Mouse (Mus musculus) C2C12 (cell line): ENCODE measurements around the gene Tgfbr2. TPM values are rescaled to one million over a fixed set of nuclear protein-coding genes. Genes with fewer than 3 reads are reported as not detected.

Experiments
- H3K27me3 ChIP-seq: one replicate; pipeline ENCODE4 v1.6.1; 2011; ENCODE audit not compliant: control insufficient read depth, insufficient read depth, insufficient read length
- H3K36me3 ChIP-seq: one replicate; pipeline ENCODE4 v1.6.1; 2011; ENCODE audit not compliant: control insufficient read depth, insufficient read depth
- H3K4me3 ChIP-seq: one replicate; pipeline ENCODE4 v1.5.1; 2011; ENCODE audit warnings: mild to moderate bottlenecking, control low read depth; ENCODE audit not compliant: poor library complexity, insufficient read depth, severe bottlenecking
- H3K79me2 ChIP-seq: one replicate; pipeline ENCODE4 v1.6.1; 2011; ENCODE audit not compliant: control insufficient read depth, insufficient read depth
- H3K79me3 ChIP-seq: one replicate; pipeline ENCODE4 v1.6.1; 2011; ENCODE audit warnings: low read depth, control low read depth
- H3ac ChIP-seq: one replicate; pipeline ENCODE3; 2011; ENCODE audit warnings: low read depth; ENCODE audit not compliant: control insufficient read depth, insufficient read length
- CEBPB ChIP-seq: IDR thresholded peaks from one replicate; pipeline ENCODE4 v1.6.1; 2011; ENCODE audit warnings: low read depth, mild to moderate bottlenecking, control low read depth, moderate library complexity
- CTCF ChIP-seq: IDR thresholded peaks from one replicate; pipeline ENCODE4 v1.5.1; 2011; ENCODE audit not compliant: control insufficient read depth, insufficient read depth, insufficient read length
- FOSL1 ChIP-seq: IDR thresholded peaks from one replicate; pipeline ENCODE4 v1.8.0; 2011; ENCODE audit warnings: mild to moderate bottlenecking, low read length; ENCODE audit not compliant: poor library complexity, insufficient read depth, severe bottlenecking
- MAX ChIP-seq: IDR thresholded peaks from one replicate; pipeline ENCODE4 v1.6.1; 2011; ENCODE audit warnings: mild to moderate bottlenecking, control low read depth
- MYOD1 ChIP-seq: IDR thresholded peaks from one replicate; pipeline ENCODE4 v1.6.1; 2011; ENCODE audit warnings: low read depth; ENCODE audit not compliant: control insufficient read depth, insufficient read length
- MYOG ChIP-seq: IDR thresholded peaks from one replicate; pipeline ENCODE4 v1.6.1; 2011; ENCODE audit not compliant: control insufficient read depth, insufficient read length; ENCODE audit errors: extremely low read depth
- USF1 ChIP-seq: IDR thresholded peaks from one replicate; pipeline ENCODE4 v1.6.1; 2011; ENCODE audit warnings: low read depth, mild to moderate bottlenecking, control low read depth, moderate library complexity
- polyA plus RNA-seq: library from polyadenylated mRNA; unstranded; fragments of >200 nt; fragmentation: generic; extraction: Trizol; gene quantifications from one replicate; pipeline ENCODE4 v1.2.1, GENCODE M21; 2012; ENCODE audit warnings: missing spikeins

The Tgfbr2 gene
- polyA plus RNA-seq, 1 experiment = 15.3 TPM

- no peaks in the 10 kb centered on the region for H3K79me3 ChIP-seq
- no peaks in the 10 kb centered on the region for H3K36me3 ChIP-seq
- no peaks in the 10 kb centered on the region for H3K79me2 ChIP-seq
- no peak for TF ChIP-seq CTCF
- TF ChIP-seq MYOG = no peak
- no peak for TF ChIP-seq CEBPB
- TF ChIP-seq MAX = no peak
- no peak for TF ChIP-seq USF1
- TF ChIP-seq MYOD1 = no peak
- TF ChIP-seq FOSL1 = no peak
- no peak overlapping the region for H3K4me3 ChIP-seq
- H3ac ChIP-seq = no peak overlapping the region
- H3K27me3 ChIP-seq = no peaks in the 10 kb centered on the region
These were observed 56.8 kb downstream of the Tgfbr2 start for GRCm38 (mm10) chr9:116118332-116118872.

GRCm38 (mm10) chr9:116115875-116116274 lies 59.3 kb downstream of the Tgfbr2 start:
- no peak overlapping the region for H3ac ChIP-seq
- H3K4me3 ChIP-seq = no peak overlapping the region
- H3K79me3 ChIP-seq = no peaks in the 10 kb centered on the region
- H3K36me3 ChIP-seq = no peaks in the 10 kb centered on the region
- no peaks in the 10 kb centered on the region for H3K79me2 ChIP-seq
- no peak for TF ChIP-seq MYOG
- TF ChIP-seq MYOD1 = no peak
- TF ChIP-seq CTCF = no peak
- TF ChIP-seq CEBPB = no peak
- no peak for TF ChIP-seq USF1
- no peak for TF ChIP-seq MAX
- no peak for TF ChIP-seq FOSL1
- H3K27me3 ChIP-seq = no peaks in the 10 kb centered on the region

- Histone ChIP-seq H3K27me3 (no peaks in the 10 kb centered on the region), H3K36me3 (peaks cover 5% of the 10 kb centered on the region), H3K79me3 (no peaks in the 10 kb centered on the region), H3ac (no peak overlapping the region), H3K4me3 (no peak overlapping the region), H3K79me2 (no peaks in the 10 kb centered on the region)
- no peak for TF ChIP-seq USF1
These were observed 60.8 kb downstream of the Tgfbr2 start for GRCm38 (mm10) chr9:116114339-116114738.

- Histone ChIP-seq H3ac (no peak overlapping the region), H3K27me3 (no peaks in the 10 kb centered on the region), H3K79me2 (no peaks in the 10 kb centered on the region), H3K36me3 (peaks cover 25% of the 10 kb centered on the region), H3K79me3 (no peaks in the 10 kb centered on the region), H3K4me3 (no peak overlapping the region)
- TF ChIP-seq CTCF (no peak), USF1 (no peak), MYOG (no peak), MAX (no peak), CEBPB (no peak), MYOD1 (no peak), FOSL1 (no peak)
These were observed 63.8 kb downstream of the Tgfbr2 start for GRCm38 (mm10) chr9:116111149-116111970.

GRCm38 (mm10) chr9:116108729-116109128 lies 66.4 kb downstream of the Tgfbr2 start:
- TF ChIP-seq USF1 (no peak), FOSL1 (no peak), MYOG (no peak), MAX (no peak), CTCF (no peak)
- Histone ChIP-seq H3ac (no peak overlapping the region), H3K79me2 (no peaks in the 10 kb centered on the region), H3K27me3 (no peaks in the 10 kb centered on the region), H3K4me3 (no peak overlapping the region), H3K36me3 (peaks cover 33% of the 10 kb centered on the region), H3K79me3 (no peaks in the 10 kb centered on the region)

GRCm38 (mm10) chr9:116104770-116105169 lies 70.4 kb downstream of the Tgfbr2 start:
- H3K27me3 ChIP-seq = no peaks in the 10 kb centered on the region
- peaks cover 46% of the 10 kb centered on the region for H3K36me3 ChIP-seq
- H3ac ChIP-seq = no peak overlapping the region
- TF ChIP-seq FOSL1 (no peak), USF1 (no peak), CEBPB (no peak), MAX (no peak), MYOG (no peak), CTCF (no peak), MYOD1 (no peak)
- no peaks in the 10 kb centered on the region for H3K79me2 ChIP-seq
- no peaks in the 10 kb centered on the region for H3K79me3 ChIP-seq
- H3K4me3 ChIP-seq = no peak overlapping the region
